Mouse (Mus musculus) kidney, adult 18-20 months (tissue): ENCODE results near the gene Tm4sf20.
A peak's percentile ranks its signal among the peaks of the same experiment; 100 is the strongest.

ENCODE experiments used
- DNase-seq: peaks from one replicate; pipeline ENCODE4 v3.0.0; 2021

Gene Tm4sf20

DNA sequence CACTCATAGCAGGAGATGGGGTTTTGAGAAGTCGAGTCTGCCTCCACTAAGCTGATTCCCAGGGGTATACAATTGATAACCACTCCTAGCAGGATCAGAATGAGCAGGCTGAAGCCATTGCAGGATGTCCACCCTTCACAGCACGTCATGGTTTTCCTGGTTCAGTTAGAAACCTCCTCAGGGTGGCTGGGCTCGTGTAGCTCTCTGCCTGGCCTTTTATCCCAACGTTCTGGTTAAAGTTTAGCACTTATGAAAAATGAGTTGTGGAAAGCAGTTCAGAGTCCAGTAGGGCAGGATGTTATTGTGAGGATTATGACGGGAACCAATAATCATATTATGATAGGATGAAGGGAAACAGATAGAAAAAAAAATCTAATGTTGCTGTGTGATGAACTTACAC is at the start of gene Tm4sf20:
TSS of gene Tm4sf20 (minus strand) at position 193 of the 400 bp plus-strand sequence.
- no peak for DNase-seq

DNA sequence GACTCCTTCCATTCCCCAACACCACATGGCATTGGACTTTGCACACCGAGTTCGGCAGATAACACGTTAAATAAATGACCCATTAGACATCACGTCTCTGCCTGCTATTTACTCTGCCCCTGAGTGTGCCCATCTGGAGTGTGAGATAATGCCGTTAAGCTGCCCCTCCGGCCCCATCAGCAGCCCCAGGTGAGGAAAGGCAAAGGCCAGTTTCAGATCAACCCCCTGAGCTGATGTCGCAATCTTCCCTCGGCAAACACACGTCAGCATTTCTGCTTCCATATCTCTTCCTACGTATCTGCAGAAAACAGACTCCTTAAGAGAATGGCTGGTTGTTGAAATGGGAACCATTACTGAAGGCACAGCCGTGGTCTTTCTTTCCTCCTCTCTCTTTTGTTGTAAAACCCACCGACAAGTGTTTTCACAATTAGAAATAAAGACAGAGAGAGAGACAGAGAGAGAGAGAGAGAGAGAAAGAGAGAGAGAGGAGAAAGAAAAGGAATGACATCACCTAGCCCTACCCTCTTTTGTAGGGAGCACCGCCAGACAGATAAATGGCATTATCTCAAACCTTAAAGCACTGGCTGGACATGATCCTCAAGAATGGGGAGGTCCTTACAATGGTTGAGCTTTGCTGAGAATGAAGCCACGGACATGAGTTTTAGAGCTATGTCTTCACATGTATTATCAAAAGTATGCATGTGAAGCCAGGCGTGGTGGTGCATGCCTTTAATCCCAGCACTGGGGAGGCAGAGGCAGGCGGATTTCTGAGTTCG is 47.9 kb upstream of the Tm4sf20 start:
- peak; percentile 37 for DNase-seq

DNA sequence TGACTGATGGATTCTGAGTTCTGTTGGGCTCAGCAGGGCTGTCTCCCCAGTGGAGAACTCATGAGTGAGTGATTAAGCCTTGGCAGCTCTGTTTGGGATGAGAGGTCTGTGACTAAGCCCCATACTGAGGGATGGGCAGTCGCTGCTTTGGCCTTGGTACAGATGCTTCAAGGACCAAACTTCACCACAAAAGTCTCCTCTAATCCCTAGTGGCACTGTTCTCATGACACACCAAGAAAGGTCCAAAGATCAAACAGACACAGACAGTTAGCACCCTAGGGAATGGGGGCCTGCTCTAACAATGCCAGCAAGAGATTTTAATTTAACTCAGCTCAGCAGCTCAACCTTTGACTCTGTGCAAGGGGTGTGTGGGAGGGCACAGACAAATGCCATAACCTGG is 43.5 kb upstream of the Tm4sf20 start:
- peak; percentile 53 for DNase-seq

DNA sequence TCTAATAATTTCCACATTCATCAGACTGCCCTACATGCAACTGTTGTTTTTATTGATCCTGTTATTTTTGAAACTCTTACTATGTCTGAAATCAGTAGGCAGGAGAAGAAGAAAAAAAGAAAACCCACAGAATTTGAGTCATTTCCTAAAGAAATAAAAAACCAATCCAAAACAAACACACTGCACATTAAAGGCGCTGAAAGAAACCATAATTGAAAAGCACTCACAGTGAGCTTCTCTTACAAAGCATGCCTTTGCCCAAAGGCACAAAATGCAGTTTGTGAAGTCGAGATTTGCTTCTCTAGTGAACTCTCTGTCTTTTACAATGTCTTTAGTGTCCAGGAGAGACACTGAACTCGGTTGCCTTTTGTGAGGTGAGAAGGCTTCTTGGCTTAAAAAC is 40.3 kb upstream of the Tm4sf20 start:
- no peak for DNase-seq

DNA sequence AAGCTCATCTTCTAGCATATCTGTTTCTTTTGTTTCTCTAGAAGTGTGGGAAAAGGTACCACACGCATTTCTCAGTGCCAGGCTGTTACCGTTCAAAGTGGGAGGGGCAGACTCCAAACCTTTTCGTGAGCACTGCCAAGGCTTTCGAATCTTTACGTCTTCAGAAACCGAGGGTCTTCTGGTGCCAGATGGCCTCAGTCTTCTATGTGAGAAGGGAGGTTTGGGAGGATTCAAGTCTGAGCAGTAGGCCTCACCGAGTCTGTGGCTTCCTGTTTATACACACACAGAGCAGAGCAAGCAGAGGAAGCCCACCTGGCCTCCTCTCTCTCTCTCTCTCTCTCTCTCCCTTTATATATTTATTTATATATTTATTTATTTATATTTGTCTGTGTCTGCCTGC is 38.9 kb upstream of the Tm4sf20 start:
- no peak for DNase-seq

DNA sequence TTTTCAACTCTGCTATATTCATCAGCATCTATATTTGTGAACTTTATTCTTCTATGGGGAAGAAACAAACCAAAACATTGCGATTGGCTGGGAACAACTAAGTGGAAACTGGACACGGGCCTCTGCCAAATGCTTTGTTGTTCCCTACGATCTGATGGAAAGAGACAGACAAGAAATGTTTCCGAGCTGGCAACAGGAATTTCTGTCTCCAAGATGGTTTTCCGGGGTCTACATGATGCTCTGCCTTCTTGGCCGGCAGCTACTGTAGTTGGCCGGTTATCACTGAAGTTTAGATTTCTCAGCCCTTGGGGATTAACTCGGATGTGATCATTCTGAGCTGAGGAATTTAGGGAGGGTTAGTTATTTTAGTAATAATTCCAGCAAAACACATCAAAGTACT is 38.1 kb upstream of the Tm4sf20 start:
- DNase-seq: no peak

DNA sequence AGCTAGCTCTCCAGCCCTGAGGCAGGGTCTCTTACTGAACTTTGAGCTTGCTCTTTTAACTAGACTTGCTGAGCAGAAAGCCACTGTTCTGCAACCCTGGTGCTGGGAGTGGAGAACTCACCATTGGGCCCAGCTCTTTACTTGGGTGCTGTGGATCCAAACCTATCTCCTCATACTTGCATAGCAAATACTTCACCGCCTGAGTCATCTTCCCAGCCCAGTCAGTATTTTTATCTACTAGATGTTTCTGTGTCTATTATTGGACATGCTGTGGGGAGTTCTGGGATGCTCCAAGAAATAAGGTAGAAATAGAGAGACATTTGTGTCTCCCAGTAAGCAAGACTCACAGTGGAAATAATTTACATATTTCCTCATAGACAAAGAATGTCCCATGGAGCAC is 35.8 kb upstream of the Tm4sf20 start:
- DNase-seq: no peak

DNA sequence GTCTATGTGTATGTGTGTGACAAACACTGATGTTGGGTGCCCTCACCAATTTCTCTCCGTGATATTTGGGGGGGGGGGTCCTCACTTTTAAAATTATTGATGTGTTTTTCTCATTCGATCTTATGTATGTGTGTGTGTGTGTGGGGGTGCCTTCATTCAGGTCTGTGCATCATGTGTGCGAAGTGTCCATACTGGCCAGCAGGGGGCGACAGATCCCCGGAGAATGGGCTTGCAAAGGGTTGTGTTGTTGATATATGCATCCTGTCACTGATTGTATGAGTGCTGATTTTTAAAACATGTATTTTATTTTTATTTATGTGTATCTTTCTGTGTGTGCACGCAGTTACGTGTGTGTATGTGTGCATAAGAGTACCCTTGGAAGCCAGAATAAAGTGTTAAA is 35.3 kb upstream of the Tm4sf20 start:
- no peak for DNase-seq

DNA sequence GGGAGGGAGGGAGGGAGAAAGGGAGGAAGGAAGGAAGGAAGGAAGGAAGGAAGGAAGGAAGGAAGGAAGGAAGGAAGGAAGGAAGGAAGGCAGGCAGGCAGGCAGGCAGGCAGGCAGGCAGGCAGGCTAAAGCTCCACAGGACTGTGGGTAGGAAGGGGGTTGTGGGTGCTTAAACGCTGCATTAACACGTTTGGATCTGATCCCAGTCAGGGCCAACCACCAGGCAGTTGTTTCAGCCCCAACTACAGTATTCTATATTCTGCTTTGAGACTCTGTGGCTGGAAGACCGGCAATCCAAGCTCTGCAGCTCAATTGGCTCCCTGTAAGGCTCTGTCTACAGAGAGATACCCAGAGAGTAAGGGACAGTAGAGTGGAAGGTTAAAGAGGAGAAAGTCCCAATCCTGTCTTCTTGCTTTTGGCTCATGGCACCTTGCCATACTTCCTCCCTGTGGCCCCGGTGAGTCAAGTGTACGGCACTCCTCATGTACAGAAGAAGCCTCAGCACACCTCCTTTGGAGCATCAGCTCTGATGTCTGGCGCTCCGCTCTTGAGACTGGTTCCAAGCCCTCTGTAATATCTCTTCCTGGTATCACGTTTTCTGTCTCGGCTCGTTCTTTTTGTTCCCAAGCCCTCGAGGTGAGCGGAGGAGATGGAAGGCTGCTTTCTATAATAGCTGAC is 33.0 kb upstream of the Tm4sf20 start:
- no peak for DNase-seq

DNA sequence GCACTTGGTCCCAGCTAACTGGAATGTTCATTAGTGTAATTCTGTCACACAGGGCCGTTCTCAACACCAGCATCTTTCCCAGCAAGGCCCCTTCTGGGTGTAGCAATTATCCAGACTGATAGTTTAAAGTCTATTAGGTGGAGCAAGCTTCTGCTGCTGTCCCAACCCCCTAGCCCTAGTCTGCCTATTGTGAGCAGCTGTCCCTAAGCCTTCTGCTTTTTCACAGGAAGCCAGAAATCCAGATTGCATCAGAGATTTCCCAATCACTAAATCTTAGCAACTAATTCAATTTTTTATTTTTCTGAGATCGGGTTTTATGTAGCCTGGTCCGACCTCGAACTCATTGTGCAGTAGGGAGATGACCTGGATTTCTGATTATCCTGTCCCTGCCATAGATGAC is 30.7 kb upstream of the Tm4sf20 start:
- DNase-seq: no peak

DNA sequence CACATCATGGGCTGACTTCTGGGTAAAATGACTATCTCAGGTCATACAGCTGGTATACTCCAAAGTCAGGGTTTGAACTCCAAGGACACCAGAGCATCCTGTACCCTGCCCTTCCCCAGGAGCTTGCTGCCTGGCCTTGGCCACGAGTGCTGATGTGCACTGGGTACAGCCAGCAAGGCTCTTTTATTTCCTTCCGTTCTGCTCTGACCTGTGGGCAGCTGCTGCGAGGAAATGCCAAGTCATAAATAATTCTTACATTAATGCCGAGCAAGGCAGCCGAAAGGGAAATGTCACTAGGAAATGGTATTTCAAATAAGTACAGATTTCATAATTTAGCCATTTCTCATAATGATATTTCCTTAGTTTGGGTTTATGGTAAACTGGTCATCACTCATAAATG is 30.0 kb upstream of the Tm4sf20 start:
- DNase-seq: no peak

DNA sequence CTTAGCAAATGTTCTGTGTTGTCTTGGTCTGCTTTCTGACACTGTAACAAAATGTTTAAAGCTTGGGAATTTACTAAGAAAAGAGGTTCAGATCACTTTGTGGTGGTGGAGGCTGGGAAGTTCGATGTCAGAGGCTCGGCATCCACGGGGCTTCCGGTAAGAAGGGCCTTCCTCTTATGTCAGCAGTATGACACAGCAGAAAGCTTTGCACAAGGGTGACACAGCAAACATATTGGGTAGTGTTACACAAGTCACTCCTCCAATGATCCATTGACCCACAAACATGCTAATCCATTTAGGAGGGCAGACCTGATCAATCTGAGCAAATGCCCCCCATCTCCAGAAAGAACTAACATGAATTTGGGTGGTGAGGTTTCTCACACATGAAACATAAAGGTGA is 28.8 kb upstream of the Tm4sf20 start:
- no peak for DNase-seq

DNA sequence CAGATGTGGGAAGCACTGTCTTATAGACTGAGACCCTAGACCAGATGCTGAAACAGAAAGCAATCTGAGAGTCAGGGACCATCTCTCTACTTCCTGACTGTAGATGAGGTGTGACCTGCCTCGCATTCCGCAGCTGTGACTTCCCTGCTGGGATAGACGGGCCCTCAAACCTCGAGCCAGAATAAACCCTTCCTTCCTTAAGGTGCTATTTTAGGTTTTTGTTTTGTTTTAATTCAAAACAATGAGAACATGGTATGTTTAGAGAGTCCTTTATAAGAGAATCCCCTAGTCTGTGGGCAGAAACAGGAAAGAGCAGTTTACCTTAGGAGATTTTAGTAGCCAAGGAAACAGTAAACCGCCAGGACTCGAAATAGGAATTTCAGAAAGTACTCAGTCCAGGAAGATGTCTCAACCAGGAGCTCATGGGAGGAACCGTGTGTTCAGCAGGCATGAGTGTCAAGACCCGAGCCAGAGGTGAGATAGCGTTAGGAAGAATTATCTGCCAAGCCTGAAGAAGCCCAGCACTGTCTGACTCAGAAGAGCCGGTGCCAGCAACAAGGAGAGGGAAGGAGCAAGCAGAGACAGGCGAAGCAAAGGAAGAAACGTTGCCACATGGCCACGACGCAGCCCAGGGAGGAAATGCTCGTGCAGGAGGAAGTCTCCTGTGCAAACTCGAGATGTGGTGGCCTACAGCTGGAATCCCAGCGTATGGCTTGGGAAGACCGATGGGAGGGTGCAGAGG is 27.6 kb upstream of the Tm4sf20 start:
- no peak for DNase-seq

DNA sequence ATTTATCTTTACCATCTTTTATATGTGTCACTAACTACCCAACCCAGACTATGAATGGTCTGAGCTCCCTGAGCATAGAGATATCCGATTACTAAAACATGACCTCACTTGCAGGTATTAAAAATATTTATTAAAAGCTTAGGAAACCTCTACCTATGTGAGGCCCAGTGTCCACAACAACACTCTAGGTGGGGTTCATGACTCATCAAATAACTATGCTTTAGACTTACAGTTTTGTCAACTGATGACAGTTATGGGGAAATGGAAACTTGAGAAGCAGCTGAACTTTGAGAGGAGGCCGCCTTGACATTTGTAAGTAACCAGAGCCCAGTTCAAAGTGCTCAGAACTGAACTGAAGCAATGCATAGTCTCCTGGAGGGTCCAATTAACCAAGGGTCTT is 26.9 kb upstream of the Tm4sf20 start:
- DNase-seq: no peak

DNA sequence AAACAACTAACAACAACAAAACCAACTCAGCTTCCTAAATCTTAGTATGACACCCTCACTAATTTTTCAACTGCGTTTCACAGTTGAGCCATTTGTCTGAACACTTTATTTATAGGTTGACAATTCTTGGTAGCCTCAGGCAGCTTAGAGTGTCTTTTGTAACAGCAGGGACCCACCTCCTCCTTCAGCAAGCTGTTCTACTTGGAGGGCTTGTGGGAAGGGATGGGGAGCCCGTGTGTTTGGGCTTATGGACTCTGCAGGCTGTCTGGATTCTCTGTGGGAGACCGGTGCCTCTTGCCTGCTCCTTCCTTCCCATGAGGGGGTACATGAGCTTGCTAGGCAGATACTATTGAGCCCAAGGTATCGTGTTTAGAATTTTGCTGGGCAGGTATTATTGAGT is 25.7 kb upstream of the Tm4sf20 start:
- DNase-seq: no peak

DNA sequence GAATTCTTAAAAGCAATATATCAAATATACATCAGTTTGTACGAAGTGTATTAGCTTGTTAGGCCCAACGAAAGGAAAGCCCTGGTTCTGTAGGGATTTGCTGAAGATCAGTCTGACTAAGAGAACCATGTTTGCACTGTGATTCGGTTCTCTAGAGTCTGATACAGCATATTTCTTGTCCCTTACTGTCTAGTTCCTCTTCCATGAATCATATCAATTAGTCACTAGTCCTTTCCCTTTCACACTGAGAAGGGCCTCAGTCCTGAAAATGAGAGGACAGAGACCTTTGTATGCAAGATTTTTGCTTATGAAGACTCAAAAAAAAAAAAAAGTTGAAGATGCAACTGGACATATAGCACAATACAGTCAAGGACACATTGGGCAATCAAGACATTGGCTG is 24.8 kb upstream of the Tm4sf20 start:
- no peak for DNase-seq

DNA sequence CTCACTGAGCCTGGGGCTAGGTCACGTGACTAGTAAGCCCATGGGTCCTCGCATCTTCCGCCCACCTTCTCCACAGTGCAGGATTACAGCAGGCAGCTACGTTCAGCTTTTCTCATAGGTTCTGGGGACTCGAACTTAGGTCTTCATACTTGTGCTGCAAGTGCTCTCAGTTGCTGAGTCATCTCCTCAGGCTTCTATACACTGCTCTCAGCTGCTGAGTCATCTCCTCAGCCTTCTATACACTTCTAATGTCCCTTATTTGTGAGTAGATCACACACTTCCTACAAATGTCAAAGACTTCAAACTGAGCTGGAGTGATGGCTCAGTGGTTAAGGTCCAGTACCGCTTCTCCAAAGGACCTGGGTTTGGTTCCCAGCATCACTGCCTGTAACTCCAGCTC is 24.0 kb upstream of the Tm4sf20 start:
- DNase-seq: no peak

DNA sequence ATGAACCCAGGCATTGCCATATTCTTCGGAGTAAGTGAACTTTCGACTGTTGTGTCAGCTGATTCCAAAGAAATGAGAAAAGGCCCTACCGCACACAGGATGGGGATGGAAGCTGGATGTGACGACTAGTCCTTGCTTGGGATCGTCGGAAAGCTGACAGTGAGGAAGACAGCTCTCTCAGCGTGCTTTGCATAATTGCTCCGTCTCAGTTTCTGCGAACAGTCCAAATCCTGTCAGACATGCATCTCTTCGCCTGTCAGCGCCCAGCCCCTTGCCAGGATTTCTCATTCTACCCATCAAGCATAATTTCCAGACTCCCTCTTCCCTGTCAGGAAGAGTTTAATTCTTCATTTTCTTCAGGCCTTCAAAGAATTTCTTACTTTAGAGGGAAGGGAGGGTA is 22.8 kb upstream of the Tm4sf20 start:
- no peak for DNase-seq

DNA sequence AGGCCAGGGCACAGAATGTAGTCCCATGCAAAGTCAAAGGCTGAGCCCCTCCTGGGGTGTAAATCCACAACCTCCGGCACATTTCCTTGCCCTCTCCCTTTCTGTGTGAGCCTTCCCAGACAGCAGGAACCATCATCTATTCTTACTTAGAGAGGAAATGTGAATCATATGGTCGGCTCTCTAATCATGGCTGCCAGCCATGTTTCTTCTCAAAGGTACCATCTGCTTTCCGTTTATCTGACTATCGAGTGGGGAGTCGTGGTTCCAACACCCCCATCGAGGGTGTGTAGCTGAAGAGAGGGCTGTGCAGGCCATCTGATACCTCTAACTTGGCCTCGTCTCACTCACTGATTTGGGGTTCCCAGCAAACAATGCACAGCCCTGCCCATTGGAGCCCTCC is 19.8 kb upstream of the Tm4sf20 start:
- DNase-seq: no peak

DNA sequence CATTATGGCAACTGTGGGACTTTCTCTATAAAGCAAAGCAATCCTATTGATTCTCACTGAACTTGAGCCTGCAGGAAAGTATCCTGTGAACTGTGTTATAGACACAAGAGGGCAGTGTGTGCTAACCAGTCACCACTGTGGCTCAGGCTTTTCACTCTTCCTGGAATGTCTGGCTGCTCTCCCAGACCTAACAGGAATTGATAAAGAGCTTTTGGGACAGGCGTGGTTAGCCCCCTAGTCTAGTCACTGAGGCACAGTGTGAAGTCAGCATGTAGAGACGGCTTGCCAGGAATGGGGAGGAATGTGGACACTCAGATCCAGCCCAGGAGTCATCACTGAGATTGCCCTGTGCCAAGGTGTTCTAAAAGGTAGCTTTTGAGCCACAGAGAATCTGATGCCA is 19.2 kb upstream of the Tm4sf20 start:
- peak; percentile 58 for DNase-seq

DNA sequence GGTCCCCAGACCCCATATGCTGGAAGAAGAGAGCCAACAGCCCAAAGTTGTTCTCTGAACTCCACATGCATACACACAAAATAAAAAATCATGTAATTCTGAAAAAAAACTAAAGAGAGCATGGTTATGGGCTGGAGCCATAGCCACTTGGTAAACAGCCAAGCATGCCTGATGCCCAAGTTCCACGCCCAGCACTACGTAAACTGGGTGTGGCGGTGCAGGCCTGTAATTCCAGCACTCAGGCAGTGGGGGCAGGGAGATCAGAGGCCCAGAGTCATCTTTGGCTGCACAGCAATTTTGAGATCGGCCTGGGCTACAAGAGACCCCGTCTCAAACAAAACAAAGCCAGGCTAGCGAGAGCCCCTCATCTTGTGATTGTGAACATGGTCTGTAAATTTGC is 17.3 kb upstream of the Tm4sf20 start:
- no peak for DNase-seq

DNA sequence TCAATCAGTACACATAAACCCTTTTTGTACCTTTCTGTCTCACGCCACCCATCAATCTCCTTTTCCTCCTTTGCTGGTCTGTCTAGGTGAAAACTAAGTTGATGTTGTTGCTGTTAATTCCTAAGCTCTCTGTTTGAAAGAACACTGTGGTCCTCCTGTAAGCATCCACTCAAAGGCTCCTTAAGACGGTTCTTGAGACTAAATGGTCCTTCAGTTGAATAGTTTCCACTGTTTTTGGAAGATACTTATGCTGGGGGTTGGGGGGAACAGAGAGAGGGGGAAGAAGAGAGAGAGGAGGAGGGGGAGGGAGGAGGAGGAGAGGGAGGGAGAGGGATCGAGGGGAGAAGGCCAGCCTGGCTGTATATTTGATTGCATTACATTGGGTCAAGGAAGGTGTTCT is 15.3 kb upstream of the Tm4sf20 start:
- DNase-seq: no peak

DNA sequence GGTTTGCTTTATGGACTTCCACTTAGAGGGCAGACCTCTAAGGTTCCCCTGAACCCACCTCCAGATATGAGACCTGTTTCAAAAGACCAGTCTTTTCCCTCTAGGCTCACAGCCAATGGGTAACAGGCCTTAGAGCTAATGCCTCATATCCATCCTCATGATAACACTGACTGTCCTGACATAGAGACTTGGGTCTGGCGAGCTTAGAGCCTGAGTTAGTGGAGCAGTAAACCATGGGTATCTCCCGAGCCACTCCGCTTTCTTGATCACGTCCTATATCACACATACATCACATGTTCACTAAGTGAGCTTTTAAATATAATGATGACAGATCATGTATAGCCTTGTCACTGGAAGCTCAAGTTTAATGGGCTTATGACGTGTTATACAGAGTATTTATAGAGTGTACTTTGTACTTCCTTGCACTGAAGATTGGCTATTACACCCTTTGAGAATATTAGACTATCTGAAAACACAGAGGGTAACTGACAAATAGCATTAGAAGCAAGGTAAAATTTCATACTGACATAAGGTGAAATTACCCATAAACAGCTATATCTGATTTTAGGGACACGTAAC is 11.2 kb upstream of the Tm4sf20 start:
- no peak for DNase-seq

DNA sequence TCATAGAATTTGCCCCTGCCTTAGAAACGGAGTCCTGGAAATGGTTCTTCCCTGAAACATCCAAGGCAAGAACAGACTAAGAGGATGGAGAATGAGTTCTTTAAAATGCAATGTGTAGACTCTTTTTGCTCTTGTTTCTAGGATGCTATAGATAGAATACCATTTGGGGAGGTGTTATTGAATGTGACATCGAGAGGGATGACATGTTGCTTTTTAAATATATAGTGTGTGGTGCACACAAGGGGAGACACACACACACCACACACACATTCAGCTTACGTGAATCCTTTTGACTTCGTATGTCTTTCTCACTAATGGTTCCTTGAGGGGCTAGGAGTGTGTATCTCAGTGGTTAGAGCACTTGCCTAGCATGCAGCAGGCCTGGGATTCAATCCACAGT is 7.0 kb upstream of the Tm4sf20 start:
- DNase-seq: no peak
